Mouse (Mus musculus): ENCODE data around the gene Spty2d1. TPM values are rescaled to one million over a fixed set of nuclear protein-coding genes. Genes with fewer than 3 reads are reported as not detected.

Gene Spty2d1
- polyA plus RNA-seq, 2 experiments from 2014 or later = 23.5 to 32.3 TPM

DNA sequence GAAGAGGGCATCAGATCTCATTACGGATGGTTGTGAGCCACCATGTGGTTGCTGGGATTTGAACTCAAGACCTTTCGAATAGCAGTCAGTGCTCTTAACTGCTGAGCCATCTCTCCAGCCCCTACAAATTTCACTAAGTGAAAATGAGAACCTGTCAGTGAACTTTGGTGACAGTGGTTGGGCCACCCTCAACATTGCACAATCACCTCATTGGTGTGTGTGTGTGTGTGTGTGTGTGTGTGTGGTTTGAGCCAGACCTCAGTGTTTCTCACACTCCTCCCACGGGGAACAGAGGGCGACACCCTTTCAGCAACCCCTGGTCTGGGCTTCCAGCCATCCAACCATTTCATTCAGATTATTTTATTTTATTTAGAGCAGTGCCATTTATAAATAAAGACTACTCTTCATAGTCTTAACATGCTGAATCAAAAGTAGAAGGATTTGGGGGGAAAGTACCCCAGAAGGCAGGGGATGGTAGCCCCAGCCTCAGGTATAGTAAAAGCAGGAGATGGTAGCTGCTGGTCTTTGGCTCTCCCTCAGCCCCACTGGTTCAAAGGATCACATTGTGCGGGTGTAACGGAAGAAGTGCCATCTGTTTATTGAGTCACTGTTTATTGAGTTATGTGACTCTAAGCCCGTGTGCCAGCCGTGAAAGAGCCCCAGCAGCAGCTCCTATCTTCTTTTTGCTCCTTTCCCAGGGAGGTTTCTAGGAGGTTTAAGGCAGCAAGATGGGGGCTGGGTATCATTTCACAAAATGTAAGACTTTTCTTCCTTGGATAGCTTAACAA lies 22.3 kb downstream of the Spty2d1 start:
- ATAC-seq = no peak

DNA sequence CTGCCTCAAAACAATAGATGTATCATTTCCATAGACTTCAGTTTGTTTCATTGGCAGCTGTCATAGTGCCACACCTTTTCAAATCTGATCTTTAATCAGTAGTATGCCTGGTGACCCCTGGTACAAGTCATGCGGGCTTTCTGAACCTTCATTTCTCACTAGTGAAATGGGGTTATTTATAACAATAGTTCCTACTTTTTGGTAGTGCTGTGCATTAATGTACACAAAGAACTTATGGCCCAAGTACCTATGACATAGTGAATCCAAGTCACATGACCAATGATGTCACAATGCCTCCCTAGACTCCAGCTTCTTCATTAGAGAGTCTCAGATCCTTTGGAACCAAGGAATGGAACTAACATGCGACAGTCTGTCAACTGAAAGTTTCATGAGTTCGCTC lies 24.9 kb downstream of the Spty2d1 start, which contains the start of gene Gm9999:
TSS of gene Gm9999 (plus strand) at position 301 of the 400 bp plus-strand sequence.
- no peak for ATAC-seq

DNA sequence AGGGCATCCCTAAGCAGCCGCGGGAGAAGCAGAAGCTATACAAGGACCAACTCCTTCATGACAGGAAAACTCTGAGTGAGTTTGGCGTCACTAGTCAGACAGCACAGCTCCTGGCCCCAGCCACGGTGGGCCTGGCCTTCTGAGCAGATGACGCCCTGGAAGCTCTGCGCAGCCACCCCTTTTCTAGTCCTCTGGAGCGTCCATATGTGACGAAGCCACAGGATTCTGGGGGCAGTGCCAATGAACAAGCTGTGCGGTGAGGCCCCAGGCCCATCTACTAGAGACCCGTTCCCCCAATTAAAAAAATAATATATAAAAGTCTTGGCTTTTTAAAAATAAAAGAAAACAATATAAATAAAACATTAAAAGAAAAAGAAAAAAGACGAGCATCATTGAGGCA lies 32.8 kb downstream of the Spty2d1 start:
- ATAC-seq = no peak

DNA sequence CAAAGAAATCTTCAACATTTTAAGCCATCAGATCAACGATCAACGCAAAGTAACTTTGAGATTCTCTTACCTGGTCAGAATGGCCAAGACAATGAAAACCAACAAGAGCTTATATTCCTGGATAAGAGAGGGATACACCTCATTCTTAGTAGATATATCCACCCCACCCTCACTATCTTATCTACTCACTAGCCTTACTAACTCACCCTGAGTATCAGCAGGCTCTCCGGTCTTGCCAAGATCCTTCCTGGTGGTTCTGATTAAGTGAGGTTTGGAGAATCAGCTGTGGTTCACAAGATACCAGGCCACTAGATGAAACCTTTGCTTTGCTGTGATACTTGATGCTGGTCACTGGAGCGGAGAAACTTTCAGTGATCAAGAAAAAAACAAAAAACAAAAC lies 33.6 kb downstream of the Spty2d1 start:
- ATAC-seq = no peak

DNA sequence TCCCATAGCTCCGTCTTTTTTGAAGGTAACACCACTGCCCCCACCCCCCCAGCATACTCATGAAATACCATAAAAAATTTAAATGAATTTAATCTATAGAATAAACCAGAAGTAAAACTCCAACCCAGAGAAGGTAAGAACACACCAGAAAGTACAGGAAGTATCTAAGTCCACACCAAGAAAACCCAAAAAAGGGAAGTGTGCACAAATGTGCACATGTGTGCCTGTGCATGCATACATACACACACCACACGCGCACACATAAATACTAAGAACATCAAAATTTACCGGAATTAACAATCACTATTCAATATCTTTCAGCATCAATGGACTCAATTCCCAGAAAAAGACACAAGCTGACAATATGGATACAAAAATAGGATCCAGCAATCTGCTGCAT lies 38.3 kb downstream of the Spty2d1 start:
- ATAC-seq = no peak

DNA sequence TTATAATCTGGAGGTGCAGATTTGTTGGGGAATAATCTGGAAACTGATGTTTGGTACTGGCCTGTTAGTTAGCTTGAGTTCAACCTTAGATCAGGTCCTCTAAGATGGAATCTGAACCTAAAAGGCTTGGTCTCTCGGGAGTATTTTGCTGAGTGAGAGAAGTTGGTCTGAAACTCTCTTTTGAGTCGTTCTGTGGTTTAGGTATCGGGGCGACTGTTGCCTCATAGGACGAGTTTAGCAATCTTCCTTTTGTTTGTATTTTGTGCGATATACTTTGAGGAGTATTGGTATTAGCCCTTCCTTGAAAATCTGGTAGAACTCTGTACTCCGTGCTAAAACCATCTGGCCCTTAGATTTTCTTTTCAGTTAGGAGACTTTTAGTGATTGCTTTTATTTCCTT lies 44.1 kb downstream of the Spty2d1 start:
- ATAC-seq = no peak

DNA sequence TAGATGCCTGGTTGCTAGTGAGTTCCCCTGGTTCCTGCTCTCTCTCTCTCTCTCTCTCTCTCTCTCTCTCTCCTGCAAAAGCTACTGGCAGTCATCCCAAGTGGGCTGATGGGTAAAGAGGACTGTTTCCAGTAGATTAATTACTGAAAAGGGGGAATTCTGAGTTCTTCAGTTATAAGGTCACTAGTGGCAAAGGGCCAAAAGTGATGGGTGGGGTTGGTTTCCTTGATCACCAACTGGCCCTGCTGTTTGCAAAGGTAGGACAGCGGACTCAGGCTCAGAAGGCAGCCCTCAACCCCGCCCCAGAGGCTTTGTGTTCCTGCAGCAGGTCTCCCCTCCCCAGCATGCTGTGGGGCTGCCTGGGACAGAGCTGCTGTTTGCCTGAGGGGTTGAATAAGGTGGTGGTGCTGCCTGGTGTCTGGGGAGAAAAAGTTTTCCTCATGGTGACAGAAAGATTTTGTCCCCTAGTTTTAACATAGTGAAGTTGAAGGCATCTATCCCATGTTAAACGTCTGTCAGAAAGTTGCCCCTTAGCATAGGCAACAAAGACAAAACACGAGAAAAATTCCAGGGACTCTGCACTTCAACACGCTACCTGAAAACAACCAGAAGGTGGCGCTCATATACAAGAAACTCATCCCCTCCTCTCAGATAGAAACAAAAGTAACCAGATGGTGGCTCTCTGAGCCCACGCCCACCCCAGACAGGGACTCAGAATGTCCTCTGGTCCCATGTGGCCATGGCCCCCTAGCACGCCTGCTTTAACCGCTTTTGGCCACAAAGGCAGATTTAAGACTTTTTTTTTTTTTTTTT lies 45.2 kb downstream of the Spty2d1 start:
- ATAC-seq = peak; percentile 75

DNA sequence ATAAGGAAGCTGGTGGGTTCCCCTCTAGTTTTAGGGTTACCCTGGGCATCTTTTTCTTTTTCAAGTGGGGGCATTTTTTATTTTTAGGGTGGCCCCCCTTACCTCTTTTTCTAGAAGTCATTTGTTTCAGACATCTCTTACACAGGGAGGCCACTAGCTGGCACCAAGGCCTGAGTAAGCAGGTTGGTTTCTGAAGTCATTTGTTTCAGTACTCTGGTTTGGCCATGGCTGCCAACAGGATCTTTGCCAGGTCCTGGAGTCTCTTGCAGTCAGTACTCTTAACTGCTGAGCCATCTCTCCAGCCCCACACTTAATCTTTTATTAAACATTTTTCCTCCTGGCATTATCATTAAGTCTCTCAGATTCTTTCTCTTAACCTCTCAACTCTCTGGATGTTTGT lies 46.1 kb downstream of the Spty2d1 start:
- no peak for ATAC-seq

DNA sequence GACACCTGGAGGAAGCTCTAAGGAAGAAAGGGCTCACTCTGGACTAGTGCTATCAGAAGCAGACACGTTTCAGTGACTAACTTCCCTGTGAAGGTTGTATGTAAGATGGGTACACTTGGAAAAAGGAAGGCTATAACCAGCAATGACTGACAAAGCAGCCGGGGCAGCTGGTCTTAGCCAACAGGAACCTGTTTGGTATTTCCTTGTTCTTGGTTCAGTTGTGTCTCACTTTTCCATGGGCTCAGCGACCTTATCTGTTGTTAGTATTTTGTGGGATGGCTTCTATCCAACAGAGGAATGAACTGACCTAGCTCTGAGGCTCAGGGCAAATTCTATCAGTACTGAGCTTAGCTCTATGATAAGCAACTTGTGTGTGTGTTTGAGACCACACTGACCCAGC lies 47.2 kb downstream of the Spty2d1 start:
- ATAC-seq = no peak

DNA sequence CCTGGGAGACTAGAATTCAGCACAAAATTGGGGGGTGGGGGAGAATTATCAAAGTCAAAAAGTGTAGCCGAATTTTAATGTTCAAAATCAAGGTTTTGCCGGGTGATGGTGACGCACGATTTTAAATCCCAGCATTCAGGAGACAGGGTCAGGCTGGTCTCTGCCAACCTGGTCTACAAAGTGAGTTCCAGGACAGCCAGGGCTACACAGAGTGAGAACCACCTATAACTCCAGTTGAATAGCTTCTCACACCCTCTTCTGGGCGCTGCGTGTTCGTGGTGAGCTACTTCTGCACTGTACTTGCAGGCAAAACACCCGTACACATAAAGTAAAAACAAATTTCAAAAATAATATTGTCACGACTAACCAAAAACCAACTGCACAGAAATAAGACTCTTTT lies 49.4 kb downstream of the Spty2d1 start:
- ATAC-seq = no peak

DNA sequence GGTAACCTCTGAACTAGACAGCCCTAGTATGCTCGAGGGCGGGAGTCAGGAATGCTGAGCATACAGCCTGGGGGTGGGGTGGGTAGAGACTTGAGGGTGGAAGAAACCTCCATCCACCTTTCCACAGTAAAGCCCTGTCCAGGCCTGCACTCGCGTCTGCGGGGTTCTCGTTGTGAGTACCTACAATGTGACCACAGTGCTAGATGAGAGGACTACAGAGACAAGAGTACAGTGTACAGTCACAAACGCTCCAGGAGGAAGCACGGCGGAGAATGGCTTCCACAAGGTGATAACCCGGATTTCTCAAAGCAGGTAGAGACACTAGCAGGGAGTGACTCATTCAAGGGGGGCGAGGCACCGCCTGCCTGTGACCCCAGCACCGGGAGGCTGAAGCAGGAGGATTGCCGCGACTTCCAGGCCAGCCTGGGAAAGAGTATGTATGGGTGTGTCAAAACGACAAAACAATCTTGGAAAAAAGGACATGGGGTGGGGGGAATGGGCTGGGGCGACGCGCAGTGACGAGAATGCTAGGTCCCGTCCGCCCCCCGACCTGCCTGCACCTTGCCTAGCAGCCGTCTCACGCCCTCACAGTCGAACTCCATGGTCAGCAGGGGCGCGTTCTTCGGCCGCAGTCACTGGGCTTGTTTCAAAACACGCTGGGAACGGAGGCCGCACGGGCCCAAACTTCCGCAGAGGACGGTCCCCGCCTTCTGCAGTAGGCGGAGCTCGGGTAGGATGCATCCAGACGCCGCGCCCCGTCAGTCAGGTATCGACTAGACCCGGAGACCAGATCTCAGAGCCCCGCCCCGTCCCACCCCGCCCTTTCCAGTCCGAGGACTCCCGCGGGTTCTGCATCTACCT lies 50.1 kb downstream of the Spty2d1 start, which contains the start of gene Uevld:
TSS of gene Uevld (minus strand) at position 697 of the 861 bp plus-strand sequence.
- peak; percentile 88 for ATAC-seq

Other genes with a start within 250 kb of the Spty2d1 start
- 10 to 100 TPM; 17.6 to 17.8 TPM for gene Hps5, start 212.3 kb downstream of the Spty2d1 start, polyA plus RNA-seq (2017; shearing (Covaris generic))
- 10 to 100 TPM; 22.9 to 23.4 TPM for gene Gtf2h1, start 212.3 kb downstream of the Spty2d1 start, polyA plus RNA-seq (2017; shearing (Covaris generic))
- 1,000 to 10,000 TPM; 1,036 to 1,248 TPM for gene Ldha, start 166.9 kb downstream of the Spty2d1 start, polyA plus RNA-seq (2017; shearing (Covaris generic))
- gene Ldhc, start 147.2 kb downstream of the Spty2d1 start, polyA plus RNA-seq (2017; shearing (Covaris generic)) = not detected
- 100 to 1,000 TPM in 1 of 2 experiments, 10 to 100 TPM in 1; 85.8 to 103 TPM for gene Tsg101, start 88.4 kb downstream of the Spty2d1 start, polyA plus RNA-seq (2017; shearing (Covaris generic))
- gene Uevld, start 49.9 kb downstream of the Spty2d1 start, polyA plus RNA-seq (2017; shearing (Covaris generic)) = 1 to 10 TPM; 6.4 to 8.0 TPM
- not detected for gene Gm9999, start 24.8 kb downstream of the Spty2d1 start, polyA plus RNA-seq (2017; shearing (Covaris generic))
- 1 to 10 TPM; 1.0 to 2.9 TPM for gene Tmem86a, start 42.2 kb upstream of the Spty2d1 start, polyA plus RNA-seq (2017; shearing (Covaris generic))
- 1 to 10 TPM; 2.1 to 9.3 TPM for gene Ptpn5, start 125.3 kb upstream of the Spty2d1 start, polyA plus RNA-seq (2017; shearing (Covaris generic))
- gene Mrgpra6, start 196.5 kb upstream of the Spty2d1 start, polyA plus RNA-seq (2017; shearing (Covaris generic)) = not detected
- not detected for gene Mrgpra9, start 244.4 kb upstream of the Spty2d1 start, polyA plus RNA-seq (2017; shearing (Covaris generic))